Mouse (Mus musculus): Measurements from ENCODE around the gene Krt14. TPM values are rescaled to one million over a fixed set of nuclear protein-coding genes. Genes with fewer than 3 reads are reported as not detected.

The Krt14 gene
- polyA plus RNA-seq, 2 experiments = 0.25 to 0.42 TPM

- Histone ChIP-seq H3K27ac (no peak overlapping the region), H3K9me3 (ENCODE audit: control insufficient read depth, low read length) (no peaks in the 10 kb centered on the region; the same call in 1 of the 2 replicates), H3K27me3 (ENCODE audit: control insufficient read depth, insufficient read depth, low read length) (no peaks in the 10 kb centered on the region), H3K36me3 (replicated peaks; ENCODE audit: control insufficient read depth, insufficient read depth, low read depth) (no peaks in the 10 kb centered on the region), H3K9ac (replicated peaks) (no peak overlapping the region), H3K4me1 (replicated peaks; ENCODE audit: control insufficient read depth in 2 of 2, insufficient read depth in 2 of 2, low read length in 1 of 2) (no peaks in the 10 kb centered on the region), H3K4me2 (ENCODE audit: low read depth) (no peak overlapping the region), H3K4me3 (ENCODE audit: insufficient read depth in 1 of 2, low read depth in 2 of 2, low read length in 2 of 2) (no peak overlapping the region)
- ATAC-seq (ENCODE audit: insufficient read depth) (no peak), DNase-seq (ENCODE audit: low read depth in 3 of 3, low spot score in 3 of 3) (no peak)
- 55% methylated on average over 8 of the region's 8 CpGs for WGBS (ENCODE audit: insufficient replicate concordance)
- TF ChIP-seq CTCF (IDR thresholded peaks at IDR 0.05; ENCODE audit: low read depth) (no peak), EP300 (IDR thresholded peaks at IDR 0.05; ENCODE audit: low read depth) (no peak)
Measured at GRCm38 (mm10) chr11:100221741-100222140, 14.4 kb upstream of the Krt14 start.

- no peak for ATAC-seq (ENCODE audit: insufficient read depth)
- H3K4me2 ChIP-seq (ENCODE audit: low read depth) = no peak overlapping the region
- DNase-seq (ENCODE audit: low read depth in 3 of 3, low spot score in 3 of 3) = no peak
- H3K4me3 ChIP-seq (ENCODE audit: insufficient read depth in 1 of 2, low read depth in 2 of 2, low read length in 2 of 2) = no peak overlapping the region
- H3K9ac ChIP-seq (replicated peaks) = no peak overlapping the region
- H3K27ac ChIP-seq = no peak overlapping the region
- no peaks in the 10 kb centered on the region for H3K36me3 ChIP-seq (replicated peaks; ENCODE audit: control insufficient read depth, insufficient read depth, low read depth)
- whole genome bisulfite sequencing (ENCODE audit: insufficient replicate concordance) = 53% methylated on average over 4 of the region's 4 CpGs
- no peaks in the 10 kb centered on the region for H3K9me3 ChIP-seq (ENCODE audit: control insufficient read depth, low read length)
- H3K27me3 ChIP-seq (ENCODE audit: control insufficient read depth, insufficient read depth, low read length) = no peaks in the 10 kb centered on the region
- TF ChIP-seq EP300 (IDR thresholded peaks at IDR 0.05; ENCODE audit: low read depth) (no peak), CTCF (IDR thresholded peaks at IDR 0.05; ENCODE audit: low read depth) (no peak)
- no peaks in the 10 kb centered on the region for H3K4me1 ChIP-seq (replicated peaks; ENCODE audit: control insufficient read depth in 2 of 2, insufficient read depth in 2 of 2, low read length in 1 of 2)
Measured at GRCm38 (mm10) chr11:100219304-100219703, 12.0 kb upstream of the Krt14 start.

GRCm38 (mm10) chr11:100208542-100208941 lies 1.2 kb upstream of the Krt14 start:
- no peaks in the 10 kb centered on the region for H3K36me3 ChIP-seq (replicated peaks; ENCODE audit: control insufficient read depth, insufficient read depth, low read depth)
- DNase-seq (ENCODE audit: low read depth in 3 of 3, low spot score in 3 of 3) = no peak
- H3K27me3 ChIP-seq (ENCODE audit: control insufficient read depth, insufficient read depth, low read length) = no peaks in the 10 kb centered on the region
- H3K9ac ChIP-seq (replicated peaks) = no peak overlapping the region
- no peaks in the 10 kb centered on the region for H3K4me1 ChIP-seq (replicated peaks; ENCODE audit: control insufficient read depth in 2 of 2, insufficient read depth in 2 of 2, low read length in 1 of 2)
- H3K9me3 ChIP-seq (ENCODE audit: control insufficient read depth, low read length) = no peaks in the 10 kb centered on the region
- WGBS (ENCODE audit: insufficient replicate concordance) = 28% methylated on average over 6 of the region's 6 CpGs
- no peak for TF ChIP-seq EP300 (IDR thresholded peaks at IDR 0.05; ENCODE audit: low read depth)
- TF ChIP-seq CTCF (IDR thresholded peaks at IDR 0.05; ENCODE audit: low read depth) = no peak
- no peak overlapping the region for H3K4me2 ChIP-seq (ENCODE audit: low read depth)
- no peak for ATAC-seq (ENCODE audit: insufficient read depth)
- H3K4me3 ChIP-seq (ENCODE audit: insufficient read depth in 1 of 2, low read depth in 2 of 2, low read length in 2 of 2) = no peak overlapping the region
- H3K27ac ChIP-seq = no peak overlapping the region

- H3K9me3 ChIP-seq (ENCODE audit: control insufficient read depth, low read length) = no peaks in the 10 kb centered on the region
- no peak overlapping the region for H3K4me2 ChIP-seq (ENCODE audit: low read depth)
- no peaks in the 10 kb centered on the region for H3K4me1 ChIP-seq (replicated peaks; ENCODE audit: control insufficient read depth in 2 of 2, insufficient read depth in 2 of 2, low read length in 1 of 2)
- H3K27me3 ChIP-seq (ENCODE audit: control insufficient read depth, insufficient read depth, low read length) = no peaks in the 10 kb centered on the region
- peak in 1 of 3 experiments; percentile 19 for DNase-seq (ENCODE audit: low read depth in 3 of 3, low spot score in 3 of 3)
- H3K9ac ChIP-seq (replicated peaks) = no peak overlapping the region
- no peak overlapping the region for H3K4me3 ChIP-seq (ENCODE audit: insufficient read depth in 1 of 2, low read depth in 2 of 2, low read length in 2 of 2)
- 11% methylated on average over 6 of the region's 6 CpGs for WGBS (ENCODE audit: insufficient replicate concordance)
- H3K27ac ChIP-seq = no peak overlapping the region
- H3K36me3 ChIP-seq (replicated peaks; ENCODE audit: control insufficient read depth, insufficient read depth, low read depth) = no peaks in the 10 kb centered on the region
- TF ChIP-seq CTCF (IDR thresholded peaks at IDR 0.05; ENCODE audit: low read depth) (no peak), EP300 (IDR thresholded peaks at IDR 0.05; ENCODE audit: low read depth) (no peak)
- ATAC-seq (ENCODE audit: insufficient read depth) = no peak
Measured at GRCm38 (mm10) chr11:100203448-100203847, 3.9 kb downstream of the Krt14 start.

- 45% methylated on average over 4 of the region's 4 CpGs for WGBS (ENCODE audit: insufficient replicate concordance)
- H3K4me1 ChIP-seq (replicated peaks; ENCODE audit: control insufficient read depth in 2 of 2, insufficient read depth in 2 of 2, low read length in 1 of 2) = no peaks in the 10 kb centered on the region
- no peak for ATAC-seq (ENCODE audit: insufficient read depth)
Measured at GRCm38 (mm10) chr11:100202906-100203305, 4.4 kb downstream of the Krt14 start.

More at GRCm38 (mm10) chr11:100202906-100203305, 4.4 kb downstream of the Krt14 start:
- Histone ChIP-seq H3K4me3 (ENCODE audit: insufficient read depth in 1 of 2, low read depth in 2 of 2, low read length in 2 of 2) (no peak overlapping the region), H3K9me3 (ENCODE audit: control insufficient read depth, low read length) (no peaks in the 10 kb centered on the region), H3K27me3 (ENCODE audit: control insufficient read depth, insufficient read depth, low read length) (no peaks in the 10 kb centered on the region), H3K9ac (replicated peaks) (no peak overlapping the region), H3K36me3 (replicated peaks; ENCODE audit: control insufficient read depth, insufficient read depth, low read depth) (no peaks in the 10 kb centered on the region), H3K27ac (no peak overlapping the region), H3K4me2 (ENCODE audit: low read depth) (no peak overlapping the region)
- no peak for TF ChIP-seq EP300 (IDR thresholded peaks at IDR 0.05; ENCODE audit: low read depth)
- no peak for TF ChIP-seq CTCF (IDR thresholded peaks at IDR 0.05; ENCODE audit: low read depth)
- no peak for DNase-seq (ENCODE audit: low read depth in 3 of 3, low spot score in 3 of 3)

Measured in liver, embryonic 14.5 days (tissue).